ENCODE assay signal across 8 mouse cellular contexts in the genomic region with DNA sequence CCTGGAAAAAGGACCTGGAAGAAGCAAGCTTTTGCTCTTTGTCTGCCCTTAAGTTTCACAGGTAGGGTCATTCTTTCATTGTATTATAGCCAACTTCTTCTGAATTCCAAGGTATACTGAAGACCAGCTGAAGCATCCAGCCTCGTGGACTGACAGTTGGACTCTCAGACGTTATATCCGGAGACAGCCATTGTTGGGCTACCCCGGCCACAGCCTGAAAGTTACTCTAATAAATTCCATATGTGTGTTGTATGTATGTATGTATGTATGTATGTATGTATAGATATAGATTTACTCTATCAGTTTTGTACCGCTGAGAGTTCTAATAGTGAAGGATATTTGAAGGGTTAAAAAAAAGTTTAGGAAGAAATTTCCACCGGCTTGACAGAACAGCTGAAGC. TPM values are rescaled to one million over a fixed set of nuclear protein-coding genes. Genes with fewer than 3 reads are reported as not detected.
DNase-seq lines count a peak whose midpoint lies in the region; ATAC-seq and TF ChIP-seq lines count a peak whose summit lies in the region.

No protein-coding gene starts in this region.

- no peaks in the 10 kb centered on the region for H3K27me3 ChIP-seq in forebrain, embryonic 16.5 days (replicated peaks; ENCODE audit: control insufficient read depth, insufficient read depth, low read length)
- H3K27me3 ChIP-seq in liver, embryonic 16.5 days (ENCODE audit: control insufficient read depth, insufficient read depth, low read depth, low read length): no peaks in the 10 kb centered on the region

- WGBS in forebrain, embryonic 16.5 days: 12% methylated on average over 6 of the region's 6 CpGs
- WGBS in liver, embryonic 16.5 days (ENCODE audit: insufficient replicate concordance): 14% methylated on average over 6 of the region's 6 CpGs

- peak overlapping the region; percentile 85 for H3K4me2 ChIP-seq in forebrain, embryonic 16.5 days (ENCODE audit: low read length)
- peak overlapping the region; percentile 82 for H3K4me2 ChIP-seq in liver, embryonic 16.5 days (ENCODE audit: low read depth, low read length)

- H3K27ac ChIP-seq in gastrocnemius, adult 2 months: peak overlapping the region; percentile 94
- 0 out of 2 replicates have a peak overlapping the region, but pooled peaks have one; percentile 1 for H3K27ac ChIP-seq in forebrain, embryonic 16.5 days (ENCODE audit: low read length)
- H3K27ac ChIP-seq in liver, embryonic 16.5 days (ENCODE audit: low read length): no peak overlapping the region

- no peak for ATAC-seq in forebrain, embryonic 16.5 days
- ATAC-seq in liver, embryonic 16.5 days (ENCODE audit: low read depth): no peak

- TF ChIP-seq CTCF in gastrocnemius, adult 2 months (IDR thresholded peaks at IDR 0.05): no peak

- H3K4me1 ChIP-seq in forebrain, embryonic 16.5 days (replicated peaks; ENCODE audit: control insufficient read depth, insufficient read depth, low read length): peaks cover 33% of the 10 kb centered on the region
- peaks cover 24% of the 10 kb centered on the region for H3K4me1 ChIP-seq in liver, embryonic 16.5 days (ENCODE audit: control insufficient read depth, low read depth, low read length)

- no peaks in the 10 kb centered on the region for H3K9me3 ChIP-seq in forebrain, embryonic 16.5 days (ENCODE audit: control insufficient read depth, low read length)
- H3K9me3 ChIP-seq in liver, embryonic 16.5 days (replicated peaks; ENCODE audit: control insufficient read depth, low read length): no peaks in the 10 kb centered on the region

- no peak for DNase-seq in gastrocnemius, adult 2 months
- no peak for DNase-seq in gastrocnemius, adult 8-10 months (ENCODE audit: low spot score in 2 of 2)
- DNase-seq in 416B (ENCODE audit: low read depth): peak; percentile 37
- no peak for DNase-seq in adrenal gland, adult (ENCODE audit: inconsistent age in 2 of 2, low spot score in 1 of 2)
- DNase-seq in thymus, postnatal 25 days: no peak
- DNase-seq in frontal cortex, adult 2 months (ENCODE audit: extremely low spot score in 1 of 2, low spot score in 1 of 2): no peak

- H3K4me3 ChIP-seq in gastrocnemius, adult 2 months: peak overlapping the region; percentile 96
- H3K4me3 ChIP-seq in forebrain, embryonic 16.5 days (replicated peaks; ENCODE audit: low read length): peak overlapping the region; percentile 96
- peak overlapping the region; percentile 83 for H3K4me3 ChIP-seq in liver, embryonic 16.5 days (ENCODE audit: low read depth, low read length)

- peak overlapping the region; percentile 92 for H3K9ac ChIP-seq in forebrain, embryonic 16.5 days (replicated peaks; ENCODE audit: low read depth, low read length)
- H3K9ac ChIP-seq in liver, embryonic 16.5 days (ENCODE audit: low read depth, low read length): peak overlapping the region; percentile 61

- intact Hi-C loops in gastrocnemius, adult 2 months (cut with DNase I): no loop called here

- H3K36me3 ChIP-seq in forebrain, embryonic 16.5 days (ENCODE audit: control insufficient read depth, insufficient read depth): no peaks in the 10 kb centered on the region
- H3K36me3 ChIP-seq in liver, embryonic 16.5 days (ENCODE audit: control insufficient read depth, insufficient read depth): no peaks in the 10 kb centered on the region

RNA-seq across cellular contexts. Expression of a gene that starts 0.6 kb away (rescaled TPM):
- 1 to 10 TPM; 4.0 to 4.6 TPM for total RNA-seq in gastrocnemius, adult 2 months (2021)
- total RNA-seq in gastrocnemius, adult 8-10 months (2022): 1 to 10 TPM; 1.7 to 3.6 (median 2.8) TPM
- 43.7 and 52.9 TPM in 2 replicates for polyA plus RNA-seq in forebrain, embryonic 16.5 days (2015; fragmentation: Nextera tagmentation; extraction: Ambion mirVana)
- polyA plus RNA-seq in liver, embryonic 16.5 days (2015; fragmentation: Nextera tagmentation; extraction: Ambion mirVana): 19.4 and 22.5 TPM in 2 replicates
- polyA plus RNA-seq in frontal cortex, adult 2 months (2012; rRNA removed): 8.7 and 9.0 TPM in 2 replicates
